Comparison of ENCODE assay signal across 9 mouse cellular contexts in genomic region chr7:73375257-73376100, GRCm38 (mm10). TPM values are rescaled to one million over a fixed set of nuclear protein-coding genes. Genes with fewer than 3 reads are reported as not detected.
DNase-seq lines count a peak whose midpoint lies in the region; ATAC-seq and TF ChIP-seq lines count a peak whose summit lies in the region.
"Had no signal": no experiment of that assay in that cellular context is flagged by ENCODE, and none has a peak within 500 bp of the region (broad histone marks: within the 10 kb centered on the region; RNA-seq: fewer than 3 reads in every experiment).

Rgma (plus strand) TSS chr7:73375509.

- no peaks in the 10 kb centered on the region for H3K36me3 ChIP-seq in intestine, postnatal 0 days (ENCODE audit: control insufficient read depth, insufficient read depth)
- no peaks in the 10 kb centered on the region for H3K36me3 ChIP-seq in limb, embryonic 14.5 days (ENCODE audit: control insufficient read depth, insufficient read depth, low read length)
- H3K36me3 ChIP-seq in midbrain, postnatal 0 days (ENCODE audit: insufficient read depth, low read length) = no peaks in the 10 kb centered on the region

- no peak for TF ChIP-seq POLR2A in limb, embryonic 14.5 days (IDR thresholded peaks at IDR 0.05; ENCODE audit: borderline replicate concordance, extremely low read depth, insufficient read depth, insufficient read length)

- peak within 1 kb of the TSS; percentile 28; the same call in 1 of the 2 replicates for H3K27ac ChIP-seq in intestine, postnatal 0 days (ENCODE audit: low read depth, low read length)
- H3K27ac ChIP-seq in limb, embryonic 14.5 days (replicated peaks; ENCODE audit: low read depth, low read length) = peak within 1 kb of the TSS; percentile 69
- H3K27ac ChIP-seq in midbrain, postnatal 0 days (ENCODE audit: low read depth, low read length) = peak within 1 kb of the TSS; percentile 93

- no peaks in the 10 kb centered on the region for H3K9me3 ChIP-seq in intestine, postnatal 0 days (ENCODE audit: control insufficient read depth)
- H3K9me3 ChIP-seq in limb, embryonic 14.5 days (ENCODE audit: control insufficient read depth, low read length) = no peaks in the 10 kb centered on the region
- no peaks in the 10 kb centered on the region for H3K9me3 ChIP-seq in midbrain, postnatal 0 days (ENCODE audit: low read length)

- ATAC-seq in intestine, postnatal 0 days = peak; percentile 37
- ATAC-seq in limb, embryonic 14.5 days (ENCODE audit: low FRiP score, low read depth) = peak; percentile 75
- ATAC-seq in midbrain, postnatal 0 days (ENCODE audit: low FRiP score) = peak; percentile 88

- peak within 1 kb of the TSS; percentile 97 for H3K4me2 ChIP-seq in intestine, postnatal 0 days (replicated peaks; ENCODE audit: low read depth)
- peak within 1 kb of the TSS; percentile 94 for H3K4me2 ChIP-seq in limb, embryonic 14.5 days (replicated peaks; ENCODE audit: low read depth, low read length, severe bottlenecking)
- peak within 1 kb of the TSS; percentile 95 for H3K4me2 ChIP-seq in midbrain, postnatal 0 days (ENCODE audit: low read depth, low read length, poor library complexity, severe bottlenecking)

- under 1% methylated on average over 58 of the region's 85 CpGs for WGBS in intestine, postnatal 0 days
- 6% methylated on average over 41 of the region's 85 CpGs for WGBS in limb, embryonic 14.5 days
- WGBS in midbrain, postnatal 0 days = under 1% methylated on average over 59 of the region's 85 CpGs

- peak; percentile 43 to 58 for DNase-seq in lung, adult 18-20 months
- DNase-seq in lung, postnatal 25 days (ENCODE audit: low spot score) = no peak
- DNase-seq in embryo, embryonic 11 days = peak; percentile 89
- peak; percentile 98 for DNase-seq in heart, adult 11 months
- peak; percentile 79 for DNase-seq in limb, embryonic 14.5 days (ENCODE audit: low spot score)
- peak; percentile 81 for DNase-seq in midbrain, postnatal 0 days (ENCODE audit: low spot score)
- DNase-seq in urinary bladder, postnatal 36 days (ENCODE audit: low spot score in 2 of 2) = peak; percentile 44 to 48

- H3K4me1 ChIP-seq in intestine, postnatal 0 days (replicated peaks; ENCODE audit: control insufficient read depth, insufficient read depth, low read length) = 0 out of 2 replicates have a peak, but pooled peaks cover 5% of the 10 kb centered on the region
- H3K4me1 ChIP-seq in limb, embryonic 14.5 days (ENCODE audit: control insufficient read depth, insufficient read depth, low read length) = peaks cover 30% of the 10 kb centered on the region
- peaks cover 11% of the 10 kb centered on the region; the same call in 1 of the 2 replicates for H3K4me1 ChIP-seq in midbrain, postnatal 0 days (ENCODE audit: insufficient read depth, low read length)

- peak within 1 kb of the TSS; percentile 61 for H3K4me3 ChIP-seq in intestine, postnatal 0 days (ENCODE audit: low read depth, low read length)
- H3K4me3 ChIP-seq in limb, embryonic 14.5 days (replicated peaks; ENCODE audit: low read length) = peak within 1 kb of the TSS; percentile 69
- peak within 1 kb of the TSS; percentile 71 for H3K4me3 ChIP-seq in midbrain, postnatal 0 days (ENCODE audit: low read depth, low read length)

- H3K9ac ChIP-seq in intestine, postnatal 0 days (ENCODE audit: low read depth, low read length) = peak within 1 kb of the TSS; percentile 57
- H3K9ac ChIP-seq in limb, embryonic 14.5 days (ENCODE audit: low read depth, low read length, severe bottlenecking) = peak within 1 kb of the TSS; percentile 71
- H3K9ac ChIP-seq in midbrain, postnatal 0 days (replicated peaks; ENCODE audit: low read length, poor library complexity, severe bottlenecking) = peak within 1 kb of the TSS; percentile 74

- peaks cover 20% of the 10 kb centered on the region for H3K27me3 ChIP-seq in intestine, postnatal 0 days (replicated peaks; ENCODE audit: control insufficient read depth, insufficient read depth, low read length)
- H3K27me3 ChIP-seq in limb, embryonic 14.5 days (ENCODE audit: control insufficient read depth, insufficient read depth, low read length) = peaks cover 33% of the 10 kb centered on the region
- no peaks in the 10 kb centered on the region for H3K27me3 ChIP-seq in midbrain, postnatal 0 days (ENCODE audit: insufficient read depth, low read length)

- no peak for TF ChIP-seq CTCF in intestine, postnatal 0 days (IDR thresholded peaks at IDR 0.05; ENCODE audit: low read depth)
- TF ChIP-seq CTCF in midbrain, postnatal 0 days (IDR thresholded peaks at IDR 0.05) = no peak

RNA-seq across cellular contexts. Expression of gene Rgma, which starts in this region (rescaled TPM):
- 4.9 and 6.0 TPM in 2 replicates for polyA plus RNA-seq in intestine, postnatal 0 days (2015; fragmentation: Nextera tagmentation; extraction: Ambion mirVana)
- 49.1 and 64.3 TPM in 2 replicates for polyA plus RNA-seq in limb, embryonic 14.5 days (2012; rRNA removed)
- polyA plus RNA-seq in limb, embryonic 14.5 days (2014; fragmentation: Nextera tagmentation; extraction: Ambion mirVana) = 23.5 and 30.9 TPM in 2 replicates
- total RNA-seq in midbrain, postnatal 0 days (2014; rRNA removed) = 129 and 160 TPM in 2 replicates
- polyA plus RNA-seq in midbrain, postnatal 0 days (2015; fragmentation: Nextera tagmentation; extraction: Ambion mirVana) = 42.7 and 42.9 TPM in 2 replicates
- total RNA-seq: MEL had no signal

Comparison
In these comparisons a context has a peak if more than half of its experiments do, and no peak if none do; other contexts are left out.
1. ATAC-seq: peak in every context shown above with its lines; median percentile 88 in midbrain, postnatal 0 days; 75 in limb, embryonic 14.5 days; 37 in intestine, postnatal 0 days.
2. H3K27ac ChIP-seq: peak in every context shown above with its lines; median percentile 93 in midbrain, postnatal 0 days; 69 in limb, embryonic 14.5 days; 28 in intestine, postnatal 0 days.